ENCODE assay signal across 14 mouse cellular contexts in genomic region chr5:66542521-66542920, GRCm38 (mm10).
DNase-seq lines count a peak whose midpoint lies in the region; ATAC-seq and TF ChIP-seq lines count a peak whose summit lies in the region.
"Had no signal": no experiment of that assay in that cellular context is flagged by ENCODE, and none has a peak within 500 bp of the region (broad histone marks: within the 10 kb centered on the region; RNA-seq: fewer than 3 reads in every experiment).

No protein-coding gene starts in this region.

- CTCF ChIA-PET in Patski (lab: Charles Lee): interaction anchor here (1.0 to 1.6 kb wide), 6 partner anchors 9 to 70 kb away, joined by 3 to 6 read pairs (median 4); no protein-coding TSS in a partner anchor

- peak; percentile 56 for ATAC-seq in Patski
- ATAC-seq in embryonic facial prominence, embryonic 14.5 days (ENCODE audit: low read depth): no peak
- ATAC-seq: intestine, embryonic 16.5 days had no signal

- H3K27ac ChIP-seq in gastrocnemius, adult 2 months: peak overlapping the region; percentile 80
- H3K27ac ChIP-seq in embryonic facial prominence, embryonic 14.5 days (replicated peaks; ENCODE audit: low read depth, low read length): 0 out of 2 replicates have a peak overlapping the region, but pooled peaks have one; percentile 33
- H3K27ac ChIP-seq: hindbrain, embryonic 15.5 days; liver, embryonic 14.5 days had no signal

- H3K9me3 ChIP-seq in embryonic facial prominence, embryonic 14.5 days (ENCODE audit: control insufficient read depth, low read length): no peaks in the 10 kb centered on the region
- H3K9me3 ChIP-seq: hindbrain, embryonic 15.5 days had no signal

- H3K9ac ChIP-seq in embryonic facial prominence, embryonic 14.5 days (ENCODE audit: low read depth, low read length): no peak overlapping the region
- H3K9ac ChIP-seq: hindbrain, embryonic 15.5 days; liver, embryonic 14.5 days had no signal

- no peaks in the 10 kb centered on the region for H3K36me3 ChIP-seq in embryonic facial prominence, embryonic 14.5 days (ENCODE audit: control insufficient read depth, insufficient read depth, low read length)
- H3K36me3 ChIP-seq: hindbrain, embryonic 15.5 days had no signal

- intact Hi-C loops in gastrocnemius, adult 2 months (cut with DNase I): no loop called here

- H3K4me2 ChIP-seq in embryonic facial prominence, embryonic 14.5 days (ENCODE audit: low read depth, low read length): no peak overlapping the region
- H3K4me2 ChIP-seq: hindbrain, embryonic 15.5 days had no signal

- 76% methylated on average over 4 of the region's 4 CpGs for WGBS in embryonic facial prominence, embryonic 14.5 days

- H3K27me3 ChIP-seq in Patski: no peaks in the 10 kb centered on the region
- H3K27me3 ChIP-seq in embryonic facial prominence, embryonic 14.5 days (replicated peaks; ENCODE audit: control insufficient read depth, insufficient read depth, low read length): no peaks in the 10 kb centered on the region
- H3K27me3 ChIP-seq: hindbrain, embryonic 15.5 days had no signal

- in situ Hi-C loops in Patski (cut with MboI; ENCODE audit: low pct_unique_long_range_greater_than_20kb): no loop called here

- H3K4me1 ChIP-seq in embryonic facial prominence, embryonic 14.5 days (ENCODE audit: control insufficient read depth, insufficient read depth, low read length): peaks cover 54% of the 10 kb centered on the region

- no peak overlapping the region for H3K4me3 ChIP-seq in gastrocnemius, adult 2 months
- no peak overlapping the region for H3K4me3 ChIP-seq in embryonic facial prominence, embryonic 14.5 days (ENCODE audit: low read depth, low read length)
- H3K4me3 ChIP-seq: hindbrain, embryonic 15.5 days; midbrain, embryonic 10.5 days had no signal

- no peak for DNase-seq in gastrocnemius, adult 2 months
- no peak for DNase-seq in gastrocnemius, postnatal 25 days
- DNase-seq in 3134 (ENCODE audit: extremely low read depth, insufficient read length, low spot score) (peak; percentile 56), Patski (ENCODE audit: low read depth, low spot score) (peak; percentile 57)
- no peak for DNase-seq in embryonic facial prominence, embryonic 14.5 days (ENCODE audit: low spot score)
- DNase-seq in embryo, embryonic 10.5 days (ENCODE audit: low spot score): no peak
- DNase-seq in right cerebral cortex, postnatal 36 days (ENCODE audit: low spot score in 2 of 2): no peak
- DNase-seq: cerebellum, adult 9-10 months; gastrocnemius, postnatal 14 days; thymus, postnatal 4 days had no signal

- TF ChIP-seq CTCF in gastrocnemius, adult 2 months (IDR thresholded peaks at IDR 0.05): no peak
- no peak for TF ChIP-seq CTCF in Patski (IDR thresholded peaks at IDR 0.05)

- POLR2A ChIA-PET in Patski (lab: Charles Lee): interaction anchor here (0.8 to 1.1 kb wide), 3 partner anchors 46 to 75 kb away, joined by 3 read pairs; partner anchors contain the start of gene Apbb2

Comparison
In these comparisons a context has a peak if more than half of its experiments do, and no peak if none do; other contexts are left out.
1. DNase-seq: peak in 3134 (single experiment) and Patski (single experiment); none in gastrocnemius, adult 2 months (single experiment), gastrocnemius, postnatal 25 days (single experiment), embryonic facial prominence, embryonic 14.5 days (single experiment), embryo, embryonic 10.5 days (single experiment) and right cerebral cortex, postnatal 36 days (0 of 2).